Mouse (Mus musculus) midbrain, embryonic 15.5 days (tissue): ENCODE measurements at regions not wholly inside any gene's neighbourhood (a gene's known extent, or its start where the extent isn't known, plus 50 kb on each side); places are given as distances from the start of the nearest gene placed in this dataset.

Experiments
- ATAC-seq: fragments of 200-750 bp; cut with Nextera tagmentation; replicated peaks from 2 replicates; pipeline ENCODE4 v1.8.0; 2017; ENCODE audit warnings: moderate TSS enrichment
- H3K27ac ChIP-seq: fragments of 300-500 bp; sonication (generic); 2 replicates; pipeline ENCODE4 v1.5.1; 2015; ENCODE audit warnings: mild to moderate bottlenecking, inconsistent platforms
- H3K27me3 ChIP-seq: fragments of 300-500 bp; sonication (generic); replicated peaks from 2 replicates; pipeline ENCODE4 v1.6.1; 2015; ENCODE audit warnings: inconsistent platforms
- H3K36me3 ChIP-seq: fragments of 300-500 bp; sonication (generic); replicated peaks from 2 replicates; pipeline ENCODE4 v1.6.1; 2015; ENCODE audit warnings: inconsistent platforms
- H3K4me1 ChIP-seq: fragments of 300-500 bp; sonication (generic); 2 replicates; pipeline ENCODE4 v1.6.1; 2015; ENCODE audit warnings: inconsistent platforms
- H3K4me2 ChIP-seq: fragments of 300-500 bp; sonication (generic); 2 replicates; pipeline ENCODE4 v1.6.1; 2015; ENCODE audit warnings: inconsistent platforms, mild to moderate bottlenecking, moderate library complexity
- H3K4me3 ChIP-seq: fragments of 300-500 bp; sonication (generic); 2 replicates; pipeline ENCODE4 v1.5.1; 2015; ENCODE audit warnings: mild to moderate bottlenecking, inconsistent platforms
- H3K9ac ChIP-seq: fragments of 300-500 bp; sonication (generic); 2 replicates; pipeline ENCODE4 v1.6.1; 2015; ENCODE audit warnings: mild to moderate bottlenecking, inconsistent platforms
- H3K9me3 ChIP-seq: fragments of 300-500 bp; sonication (generic); 2 replicates; pipeline ENCODE4 v1.6.1; 2016; ENCODE audit warnings: inconsistent platforms
- WGBS: fragments of 180-500 bp; shearing (Covaris S2); methylation state at CpG from one replicate; pipeline ENCODE4 v1.1.7; 2015; ENCODE audit warnings: mixed read lengths; 5-methylcytosine and 5-hydroxymethylcytosine counted together

DNA sequence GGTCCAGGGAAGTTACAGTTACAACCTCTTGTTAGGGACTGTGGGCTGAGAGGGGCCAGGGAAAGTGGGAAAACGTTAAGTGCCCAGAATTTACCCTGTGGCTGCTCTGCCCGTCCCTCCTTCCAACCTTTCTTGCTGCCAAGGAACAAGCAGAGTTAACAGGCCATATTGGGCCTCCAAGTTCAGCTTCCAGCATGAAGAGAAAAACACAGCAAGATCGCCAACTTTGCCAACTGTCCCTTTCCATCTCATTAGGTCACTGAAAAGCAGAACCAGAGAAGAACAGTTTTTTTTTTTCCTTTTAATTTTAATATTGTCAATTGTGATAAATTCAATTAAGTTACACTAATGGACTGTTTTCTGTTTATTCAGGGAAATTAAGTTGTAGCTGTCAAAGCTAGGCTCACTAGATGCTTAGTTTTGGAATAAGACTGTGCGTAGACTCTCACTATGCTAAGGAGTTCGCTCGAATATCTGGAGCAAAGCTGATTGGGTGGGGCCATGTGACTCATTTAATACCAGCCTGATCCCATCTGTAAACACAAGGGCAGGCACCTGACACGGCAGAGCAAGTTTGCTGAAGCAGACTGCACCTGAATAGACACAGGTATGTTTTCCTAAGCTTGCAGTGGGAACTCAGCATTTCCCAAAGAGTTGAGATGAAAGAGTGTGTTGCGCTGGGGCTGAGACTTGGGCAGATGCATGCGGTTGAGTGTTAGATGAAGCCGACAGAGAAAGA lies 178.9 kb downstream of the Gm45692 start:
- no peak overlapping the region for H3K27ac ChIP-seq

DNA sequence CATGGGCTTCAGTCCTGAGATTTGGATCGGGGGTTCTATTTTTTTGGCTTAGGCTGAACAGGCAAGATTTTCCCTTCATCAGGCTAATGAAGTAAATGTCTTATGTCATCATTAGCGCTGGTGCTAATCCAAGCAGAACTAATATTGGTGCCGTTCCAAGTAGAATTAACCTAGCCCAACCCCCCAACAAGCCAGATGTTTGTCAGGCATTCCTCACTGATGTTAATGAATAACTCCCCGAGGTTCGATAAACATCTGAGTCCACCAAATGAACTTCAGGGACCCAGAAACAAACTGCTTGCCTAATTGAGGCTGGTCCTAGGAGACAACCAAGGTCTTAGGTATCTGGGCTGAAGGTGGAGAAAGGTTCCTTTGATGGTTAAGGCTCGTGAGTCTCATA lies 180.9 kb downstream of the Gm45692 start:
- 62% methylated on average over 6 of the region's 6 CpGs for WGBS
- no peak overlapping the region for H3K9ac ChIP-seq
- peaks cover 2% of the 10 kb centered on the region; the same call in 1 of the 2 replicates for H3K4me1 ChIP-seq
- no peaks in the 10 kb centered on the region for H3K27me3 ChIP-seq
- H3K27ac ChIP-seq = no peak overlapping the region
- H3K36me3 ChIP-seq = no peaks in the 10 kb centered on the region
- H3K4me3 ChIP-seq = no peak overlapping the region
- ATAC-seq = no peak
- no peaks in the 10 kb centered on the region for H3K9me3 ChIP-seq
- no peak overlapping the region for H3K4me2 ChIP-seq

More for the DNA sequence above, 178.9 kb downstream of the Gm45692 start:
- Histone ChIP-seq H3K4me2 (no peak overlapping the region), H3K36me3 (no peaks in the 10 kb centered on the region), H3K4me3 (no peak overlapping the region), H3K9ac (no peak overlapping the region), H3K9me3 (no peaks in the 10 kb centered on the region), H3K4me1 (no peaks in the 10 kb centered on the region), H3K27me3 (no peaks in the 10 kb centered on the region)
- no peak for ATAC-seq
- 90% methylated on average over 10 of the region's 10 CpGs for WGBS

DNA sequence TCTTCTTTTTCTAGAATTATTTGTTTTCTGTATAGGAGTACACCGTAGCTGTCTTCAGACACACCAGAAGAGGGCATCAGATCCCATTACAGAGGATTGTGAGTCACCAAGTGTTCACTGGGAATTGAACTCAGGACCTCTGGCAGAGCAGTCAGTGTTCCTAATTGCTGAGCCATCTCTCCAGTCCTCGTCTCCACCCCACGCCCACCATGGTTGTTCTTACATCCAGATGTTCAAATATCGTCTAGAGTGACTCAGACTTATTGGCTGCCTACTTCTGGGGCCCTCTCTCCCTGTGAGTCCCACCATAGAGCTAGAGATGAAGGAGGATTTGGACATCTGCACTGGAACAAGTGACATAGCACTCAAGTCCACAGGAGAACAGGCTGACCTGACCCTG lies 182.6 kb downstream of the Gm45692 start:
- Histone ChIP-seq H3K9ac (no peak overlapping the region), H3K4me1 (peaks cover 5% of the 10 kb centered on the region; the same call in 1 of the 2 replicates), H3K27me3 (no peaks in the 10 kb centered on the region), H3K36me3 (no peaks in the 10 kb centered on the region), H3K4me3 (no peak overlapping the region), H3K27ac (no peak overlapping the region), H3K9me3 (no peaks in the 10 kb centered on the region), H3K4me2 (no peak overlapping the region)
- ATAC-seq = no peak
- 89% methylated on average over 4 of the region's 4 CpGs for WGBS

- Histone ChIP-seq H3K4me2 (no peak overlapping the region), H3K9ac (no peak overlapping the region), H3K4me1 (peaks cover 15% of the 10 kb centered on the region), H3K27ac (no peak overlapping the region), H3K36me3 (no peaks in the 10 kb centered on the region), H3K27me3 (no peaks in the 10 kb centered on the region), H3K9me3 (no peaks in the 10 kb centered on the region), H3K4me3 (no peak overlapping the region)
- 78% methylated on average over 6 of the region's 6 CpGs for WGBS
- ATAC-seq = peak; percentile 59; the same call in 1 of the 2 replicates
Observed at GRCm38 (mm10) chr8:26304566-26304965, 185.2 kb downstream of the Gm45692 start.

GRCm38 (mm10) chr8:26305061-26305879 lies 185.9 kb downstream of the Gm45692 start:
- peaks cover 15% of the 10 kb centered on the region for H3K4me1 ChIP-seq
- ATAC-seq = peak; percentile 82
- H3K27me3 ChIP-seq = no peaks in the 10 kb centered on the region
- no peaks in the 10 kb centered on the region for H3K36me3 ChIP-seq
- H3K27ac ChIP-seq = no peak overlapping the region
- H3K4me2 ChIP-seq = no peak overlapping the region
- H3K9me3 ChIP-seq = no peaks in the 10 kb centered on the region
- WGBS = 57% methylated on average over 18 of the region's 18 CpGs
- no peak overlapping the region for H3K9ac ChIP-seq
- H3K4me3 ChIP-seq = no peak overlapping the region

DNA sequence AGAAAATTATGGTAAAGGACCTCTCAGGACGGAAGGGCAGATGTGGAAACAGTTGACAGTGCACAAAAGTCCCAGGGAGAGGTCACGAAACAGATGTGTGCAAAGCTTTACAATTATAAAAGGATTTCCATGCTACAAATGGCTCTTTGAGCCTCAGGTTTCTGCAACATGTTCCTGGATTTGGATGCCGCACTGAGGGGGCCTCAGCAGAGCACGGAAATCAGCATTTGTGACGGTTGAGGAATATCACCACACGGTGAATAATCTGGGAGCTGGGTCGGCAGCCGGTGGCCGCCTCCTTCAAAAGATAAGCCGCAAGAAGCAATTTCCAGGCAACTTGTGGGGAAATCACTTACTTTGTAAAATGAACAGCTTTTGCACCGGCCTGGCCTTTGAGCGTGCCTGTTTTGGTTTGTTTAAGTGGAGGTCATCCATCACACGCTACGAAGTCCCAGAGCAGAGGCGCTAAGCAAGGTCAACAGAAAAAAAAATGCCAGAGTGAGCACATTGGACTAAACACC lies 188.8 kb downstream of the Gm45692 start:
- Histone ChIP-seq H3K4me1 (peaks cover 15% of the 10 kb centered on the region), H3K27ac (no peak overlapping the region), H3K27me3 (no peaks in the 10 kb centered on the region), H3K9me3 (no peaks in the 10 kb centered on the region), H3K4me2 (no peak overlapping the region), H3K4me3 (no peak overlapping the region), H3K9ac (no peak overlapping the region), H3K36me3 (no peaks in the 10 kb centered on the region)
- no peak for ATAC-seq
- WGBS = 40% methylated on average over 15 of the region's 15 CpGs

DNA sequence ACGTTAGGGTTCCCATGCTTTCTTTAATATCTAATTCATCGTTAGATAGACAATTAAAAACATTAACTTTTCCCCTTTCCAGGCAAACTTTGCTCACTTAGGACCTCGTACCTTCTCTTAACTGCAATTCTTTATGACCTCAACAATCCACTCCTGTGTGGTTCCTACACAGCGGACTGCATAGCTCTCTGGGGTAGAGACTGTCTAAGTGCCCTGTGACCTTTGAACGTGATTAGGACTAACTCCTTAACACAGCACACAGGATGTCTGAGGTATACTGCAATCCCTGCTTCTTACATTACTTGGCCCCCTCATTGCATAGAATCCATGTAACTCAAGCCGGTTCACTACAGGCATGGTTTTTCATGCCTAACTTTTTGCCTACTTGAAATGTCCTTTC lies 190.4 kb downstream of the Gm45692 start:
- no peak overlapping the region for H3K27ac ChIP-seq
- H3K9me3 ChIP-seq = no peaks in the 10 kb centered on the region
- no peak overlapping the region for H3K4me2 ChIP-seq
- 86% methylated on average over 6 of the region's 6 CpGs for WGBS
- no peak overlapping the region for H3K9ac ChIP-seq
- no peaks in the 10 kb centered on the region for H3K36me3 ChIP-seq
- H3K4me1 ChIP-seq = peaks cover 15% of the 10 kb centered on the region
- H3K27me3 ChIP-seq = no peaks in the 10 kb centered on the region
- ATAC-seq = no peak
- H3K4me3 ChIP-seq = no peak overlapping the region

DNA sequence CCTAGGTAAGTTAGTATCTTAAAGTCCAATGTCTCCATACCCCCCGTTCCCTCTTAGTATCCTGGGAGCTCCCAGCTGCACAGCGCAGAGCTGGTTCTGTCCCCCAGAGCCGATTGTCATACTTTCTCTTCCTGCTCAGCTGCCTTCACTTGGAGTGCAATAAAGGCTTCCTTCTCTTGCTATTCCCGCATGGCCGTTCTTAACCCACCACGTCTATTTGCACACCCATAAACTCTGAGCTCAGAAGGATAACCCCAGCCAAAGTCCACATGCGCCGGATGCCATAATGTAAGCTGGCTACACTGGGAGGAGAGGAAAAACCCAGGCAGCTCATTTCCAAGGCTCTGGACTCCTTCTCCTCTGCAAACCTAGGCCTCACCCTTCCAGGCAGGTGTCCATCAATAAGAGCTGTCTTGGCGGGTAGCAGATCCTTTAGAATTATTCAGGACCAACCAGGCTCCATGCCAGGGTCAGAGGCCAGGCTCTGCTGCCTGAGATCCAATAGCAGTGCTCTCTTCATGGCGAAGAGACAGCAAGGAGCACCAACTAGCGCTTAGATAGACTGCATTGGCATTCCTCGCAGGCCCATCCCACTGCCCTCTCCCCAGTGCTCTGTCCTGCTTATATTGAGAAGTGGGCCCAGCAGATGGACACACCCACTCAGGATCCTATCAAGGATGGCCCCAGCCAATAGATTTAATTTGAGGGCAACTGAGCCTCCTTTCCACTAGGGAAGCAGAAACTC lies 204.4 kb downstream of the Gm45692 start:
- ATAC-seq = no peak
- no peaks in the 10 kb centered on the region for H3K27me3 ChIP-seq
- H3K4me3 ChIP-seq = no peak overlapping the region
- no peaks in the 10 kb centered on the region for H3K9me3 ChIP-seq
- 95% methylated on average over 12 of the region's 12 CpGs for WGBS
- H3K4me1 ChIP-seq = no peaks in the 10 kb centered on the region
- no peak overlapping the region for H3K4me2 ChIP-seq
- no peak overlapping the region for H3K9ac ChIP-seq
- H3K27ac ChIP-seq = no peak overlapping the region
- no peaks in the 10 kb centered on the region for H3K36me3 ChIP-seq

- H3K27me3 ChIP-seq = no peaks in the 10 kb centered on the region
- ATAC-seq = no peak
- H3K36me3 ChIP-seq = no peaks in the 10 kb centered on the region
- 86% methylated on average over 3 of the region's 3 CpGs for WGBS
- no peaks in the 10 kb centered on the region for H3K9me3 ChIP-seq
- H3K4me3 ChIP-seq = no peak overlapping the region
- H3K9ac ChIP-seq = no peak overlapping the region
- no peak overlapping the region for H3K27ac ChIP-seq
- H3K4me1 ChIP-seq = no peaks in the 10 kb centered on the region
- no peak overlapping the region for H3K4me2 ChIP-seq
Observed at GRCm38 (mm10) chr8:26324606-26325005, 205.3 kb downstream of the Gm45692 start.

DNA sequence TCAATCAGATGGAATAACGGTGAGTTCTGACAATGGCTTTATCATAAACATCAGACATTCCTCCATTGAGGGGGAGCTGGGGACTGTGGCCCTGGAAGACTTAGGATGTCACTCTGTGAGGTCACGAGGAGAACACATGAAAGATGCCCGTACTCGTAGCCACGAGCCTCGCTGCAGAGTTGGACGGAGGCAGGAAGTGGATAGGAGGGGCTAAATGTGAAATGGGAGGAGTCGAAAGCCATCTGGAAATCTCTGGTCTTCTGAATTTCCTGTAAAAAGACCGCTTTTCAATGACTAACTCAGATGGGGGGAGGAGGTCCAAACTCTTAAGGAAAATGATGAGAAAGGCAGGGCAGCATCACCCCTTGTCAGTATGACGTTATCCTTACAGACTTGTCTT lies 210.5 kb downstream of the Gm45692 start:
- WGBS = 86% methylated on average over 10 of the region's 10 CpGs
- no peaks in the 10 kb centered on the region for H3K9me3 ChIP-seq

GRCm38 (mm10) chr8:26336906-26337650 lies 217.7 kb downstream of the Gm45692 start:
- Histone ChIP-seq H3K4me2 (no peak overlapping the region), H3K9ac (no peak overlapping the region), H3K27ac (no peak overlapping the region), H3K4me1 (no peaks in the 10 kb centered on the region), H3K36me3 (no peaks in the 10 kb centered on the region), H3K27me3 (no peaks in the 10 kb centered on the region), H3K4me3 (no peak overlapping the region), H3K9me3 (no peaks in the 10 kb centered on the region)
- no peak for ATAC-seq
- 84% methylated on average over 5 of the region's 5 CpGs for WGBS

More for the DNA sequence above, 210.5 kb downstream of the Gm45692 start:
- no peak overlapping the region for H3K9ac ChIP-seq
- no peak overlapping the region for H3K4me3 ChIP-seq
- no peak overlapping the region for H3K4me2 ChIP-seq
- no peaks in the 10 kb centered on the region for H3K27me3 ChIP-seq
- no peaks in the 10 kb centered on the region for H3K36me3 ChIP-seq
- no peak for ATAC-seq
- no peaks in the 10 kb centered on the region for H3K4me1 ChIP-seq
- H3K27ac ChIP-seq = no peak overlapping the region
